Mouse (Mus musculus): ENCODE results near the gene Phf24. TPM values are rescaled to one million over a fixed set of nuclear protein-coding genes. Genes with fewer than 3 reads are reported as not detected.

Gene Phf24
- not detected for total RNA-seq (2023)

DNA sequence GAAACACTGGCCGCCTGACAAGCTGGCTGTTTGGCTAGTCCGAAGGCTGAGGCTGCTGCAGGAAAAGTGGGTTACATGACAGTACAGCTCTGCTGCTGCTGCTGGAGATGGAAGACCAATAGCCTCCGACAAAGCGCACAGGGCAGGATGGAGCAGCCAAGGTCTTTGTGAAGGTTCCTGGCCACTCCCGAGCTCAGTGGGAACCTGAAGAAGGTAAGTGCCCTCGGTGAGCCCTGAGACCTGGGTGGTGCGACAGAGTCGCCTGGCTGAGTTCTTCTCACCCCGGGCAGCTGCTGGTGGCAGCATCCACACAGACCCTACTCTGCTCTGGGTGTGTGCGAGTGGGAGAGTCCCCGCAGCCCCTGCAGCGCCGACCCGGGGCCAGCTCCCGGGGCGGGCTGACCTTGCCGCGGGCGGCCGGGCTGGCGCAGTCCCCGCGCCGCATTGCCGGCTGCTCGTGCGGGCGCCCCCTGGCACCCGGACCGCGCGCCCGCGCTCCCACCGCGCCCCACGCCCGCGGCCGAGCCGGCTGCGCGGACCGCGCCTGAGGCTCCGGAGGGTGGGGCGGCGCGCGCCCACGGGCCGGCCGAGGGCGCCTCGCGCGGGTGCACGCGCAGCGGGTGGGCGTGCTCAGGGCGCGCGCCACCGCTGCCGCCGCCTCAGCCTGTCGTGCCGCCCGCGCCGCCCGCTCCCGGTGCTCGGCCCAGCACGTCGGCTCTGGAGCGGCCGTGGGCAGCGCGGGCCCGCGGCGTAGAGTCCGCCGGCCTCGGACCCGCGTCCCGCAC lies at the start of gene Phf24:
Gene Phf24, plus strand, starts transcription at position 44 of the 785 bp plus-strand sequence.

DNA sequence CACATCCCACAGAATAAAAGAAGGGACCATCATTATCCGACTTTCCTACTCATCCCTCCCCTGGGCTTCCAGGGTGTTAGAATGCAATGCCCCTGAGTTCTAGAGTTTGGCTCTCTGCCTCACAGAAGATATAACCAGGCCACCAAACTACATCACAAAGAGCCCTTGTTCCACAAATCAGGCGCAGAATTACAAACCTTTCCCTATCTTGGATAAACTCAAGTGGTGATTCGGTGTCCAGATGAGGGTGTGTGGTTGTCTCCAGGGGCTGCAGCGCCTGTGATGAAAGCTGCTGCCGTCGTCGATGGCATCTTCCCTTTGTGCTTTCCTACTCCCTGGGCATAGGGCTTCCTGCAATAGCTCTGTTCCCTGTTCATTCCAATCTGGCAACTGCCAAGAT lies 42.3 kb upstream of the Phf24 start, which contains the start of gene Fam205c:
Gene Fam205c, minus strand, starts transcription at position 101 of the 400 bp plus-strand sequence.

GRCm38 (mm10) chr4:42949676-42950051 lies 33.2 kb downstream of the Phf24 start, which contains the start of gene Dnajb5:
Dnajb5 (plus strand) TSS chr4:42949814.

GRCm38 (mm10) chr4:42969304-42969703 lies 52.8 kb downstream of the Phf24 start, which contains the start of gene 1700022I11Rik:
1700022I11Rik (plus strand) TSS chr4:42969604.

Other genes with a start within 250 kb of the Phf24 start
- not detected for gene 4930578G10Rik, start 181.1 kb upstream of the Phf24 start, total RNA-seq (2023)
- not detected for gene Ccl19, start 160.1 kb upstream of the Phf24 start, total RNA-seq (2023)
- not detected for gene Ccl21a, start 142.7 kb upstream of the Phf24 start, total RNA-seq (2023)
- gene Fam205a1, start 62.8 kb upstream of the Phf24 start, total RNA-seq (2023) = not detected
- not detected for gene Gm12394, start 59.9 kb upstream of the Phf24 start, total RNA-seq (2023)
- not detected for gene Fam205c, start 42.4 kb upstream of the Phf24 start, total RNA-seq (2023)
- gene Dnajb5, start 33.2 kb downstream of the Phf24 start, total RNA-seq (2023) = 1 to 10 TPM; 4.9 to 6.8 TPM
- not detected for gene 1700022I11Rik, start 52.9 kb downstream of the Phf24 start, total RNA-seq (2023)
- 100 to 1,000 TPM in 1 of 2 experiments, 10 to 100 TPM in 1; 98.6 to 105 TPM for gene Vcp, start 83.8 kb downstream of the Phf24 start, total RNA-seq (2023)
- gene Fancg, start 93.8 kb downstream of the Phf24 start, total RNA-seq (2023) = 10 to 100 TPM; 17.5 to 21.8 TPM
- gene Pigo, start 109.2 kb downstream of the Phf24 start, total RNA-seq (2023) = 10 to 100 TPM; 11.0 to 15.0 TPM
- 10 to 100 TPM; 50.2 to 59.3 TPM for gene Stoml2, start 115.0 kb downstream of the Phf24 start, total RNA-seq (2023)
- gene Fam214b, start 129.6 kb downstream of the Phf24 start, total RNA-seq (2023) = 10 to 100 TPM; 44.6 to 48.2 TPM
- gene Unc13b, start 142.3 kb downstream of the Phf24 start, total RNA-seq (2023) = under 1 TPM; 0.22 to 0.62 TPM